Mouse (Mus musculus) forebrain, embryonic 13.5 days (tissue): ENCODE data around the gene B4galt7. TPM values are rescaled to one million over a fixed set of nuclear protein-coding genes. Genes with fewer than 3 reads are reported as not detected.
"Not testable (repeated sequence)": the region's sequence is repeated elsewhere in the genome, so short reads cannot be mapped to it uniquely, and the experiment has no call there.

Experiments used
- ATAC-seq: fragments of 200-750 bp; cut with Nextera tagmentation; 2 replicates; pipeline ENCODE4 v1.8.0; 2017
- H3K27ac ChIP-seq: fragments of 300-500 bp; sonication (generic); 2 replicates; pipeline ENCODE4 v1.5.1; 2015; ENCODE audit warnings: inconsistent platforms, mild to moderate bottlenecking, moderate library complexity
- H3K27me3 ChIP-seq: fragments of 300-500 bp; sonication (generic); 2 replicates; pipeline ENCODE4 v1.6.1; 2015; ENCODE audit warnings: mild to moderate bottlenecking, inconsistent platforms
- H3K36me3 ChIP-seq: fragments of 300-500 bp; sonication (generic); 2 replicates; pipeline ENCODE4 v1.6.1; 2015; ENCODE audit warnings: mild to moderate bottlenecking, inconsistent platforms; ENCODE audit not compliant: poor library complexity, severe bottlenecking
- H3K4me1 ChIP-seq: fragments of 300-500 bp; sonication (generic); 2 replicates; pipeline ENCODE4 v1.6.1; 2015; ENCODE audit warnings: inconsistent platforms
- H3K4me2 ChIP-seq: fragments of 300-500 bp; sonication (generic); 2 replicates; pipeline ENCODE4 v1.6.1; 2015; ENCODE audit warnings: inconsistent platforms, mild to moderate bottlenecking, moderate library complexity
- H3K4me3 ChIP-seq: fragments of 300-500 bp; sonication (generic); 2 replicates; pipeline ENCODE4 v1.5.1; 2015; ENCODE audit warnings: mild to moderate bottlenecking, inconsistent platforms
- H3K9ac ChIP-seq: fragments of 300-500 bp; sonication (generic); 2 replicates; pipeline ENCODE4 v1.6.1; 2015; ENCODE audit warnings: mild to moderate bottlenecking, inconsistent platforms
- H3K9me3 ChIP-seq: fragments of 300-500 bp; sonication (generic); replicated peaks from 2 replicates; pipeline ENCODE4 v1.6.1; 2016; ENCODE audit warnings: inconsistent platforms
- WGBS: fragments of 180-500 bp; shearing (Covaris S2); methylation state at CpG from one replicate; pipeline ENCODE4 v1.1.7; 2015; 5-methylcytosine and 5-hydroxymethylcytosine counted together
- polyA plus RNA-seq: library from polyadenylated mRNA; unstranded; fragments of >200 nt; fragmentation: Nextera tagmentation; extraction: Ambion mirVana; gene quantifications from 2 replicates; pipeline ENCODE4 v1.2.1, GENCODE M21; 2015

Gene B4galt7
- polyA plus RNA-seq, result 34.7 and 35.8 TPM in 2 replicates

DNA sequence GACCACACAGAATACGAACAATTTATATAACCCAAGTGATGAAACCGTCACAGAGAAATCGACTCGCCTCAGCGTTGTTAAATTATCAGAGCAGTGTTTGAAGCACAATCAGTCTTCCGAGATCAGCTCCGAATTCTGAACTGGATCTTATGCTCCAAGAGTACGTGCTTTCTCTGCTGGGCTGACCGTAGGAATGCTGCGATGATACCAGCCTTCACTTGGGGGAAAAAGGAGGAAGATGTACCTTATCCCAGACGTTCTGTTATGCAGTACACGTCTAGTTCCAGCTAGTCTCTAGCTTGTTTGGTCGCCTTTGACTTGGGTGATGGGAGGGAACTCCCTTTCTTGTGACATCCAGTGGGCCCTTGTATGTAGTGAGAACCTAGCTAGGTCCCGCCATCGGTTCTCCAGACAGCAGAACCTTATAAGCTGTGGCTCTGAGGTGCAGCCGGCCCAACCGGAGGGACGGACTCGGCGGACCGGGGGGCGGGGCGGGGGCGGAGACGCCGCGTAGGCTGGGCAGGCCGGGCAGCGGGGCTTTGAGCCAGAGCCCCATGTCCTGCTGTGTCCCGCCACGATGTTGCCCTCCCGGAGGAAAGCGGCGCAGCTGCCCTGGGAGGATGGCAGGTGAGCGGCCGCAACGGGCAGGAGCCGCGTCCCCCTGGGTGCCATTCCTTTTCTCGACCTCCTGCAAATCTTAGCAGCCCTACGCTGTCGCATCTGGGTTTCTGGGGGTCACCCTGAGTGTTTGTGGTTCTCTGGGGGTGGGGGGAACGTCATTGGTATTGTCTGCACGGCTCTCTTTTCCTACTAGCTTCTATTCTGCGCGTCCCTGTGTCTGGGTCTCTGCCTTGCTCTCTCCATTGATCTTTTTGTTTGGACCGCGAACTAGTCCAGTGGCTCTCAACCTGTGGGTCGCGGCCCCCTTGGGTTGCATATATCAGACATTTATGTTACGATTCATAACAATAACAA is at the start of gene B4galt7:
B4galt7 (plus strand) TSS at position 331 of the 975 bp plus-strand sequence.
- peak within 1 kb of the TSS; percentile 52; the same call in 1 of the 2 replicates for H3K27ac ChIP-seq
- H3K4me3 ChIP-seq, result peak within 1 kb of the TSS; percentile 77
- ATAC-seq, result peak; percentile 89
- peak within 1 kb of the TSS; percentile 66 for H3K4me2 ChIP-seq
- peaks cover 49% of the 10 kb centered on the region for H3K36me3 ChIP-seq
- H3K27me3 ChIP-seq, result no peaks in the 10 kb centered on the region
- WGBS, result 10% methylated on average over 48 of the region's 51 CpGs
- H3K9ac ChIP-seq, result peak within 1 kb of the TSS; percentile 90
- H3K9me3 ChIP-seq, result no peaks in the 10 kb centered on the region
- peaks cover 18% of the 10 kb centered on the region for H3K4me1 ChIP-seq

DNA sequence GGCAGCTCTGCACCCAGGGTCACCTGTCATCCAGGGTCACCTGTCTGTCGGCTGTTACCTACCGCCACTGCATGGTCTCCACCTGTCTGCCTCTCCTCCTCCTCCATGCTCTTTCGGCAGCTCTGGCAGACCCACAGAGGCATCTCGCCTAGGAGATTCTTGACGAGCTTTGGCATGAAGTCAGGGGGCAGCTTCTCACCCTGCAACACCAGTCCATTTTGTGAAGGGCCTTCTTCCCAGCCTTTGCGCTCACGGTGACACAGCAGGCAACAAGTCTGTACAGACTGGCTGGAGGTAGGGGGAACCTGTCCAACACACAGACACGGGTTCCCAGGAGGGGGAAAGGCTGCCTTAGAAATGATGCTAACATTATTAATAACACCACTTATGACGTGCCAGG is 43.8 kb upstream of the B4galt7 start:
- WGBS, result 92% methylated on average over 9 of the region's 9 CpGs
- no peak for ATAC-seq
- H3K36me3 ChIP-seq, result peaks cover 63% of the 10 kb centered on the region
- H3K4me1 ChIP-seq, result no peaks in the 10 kb centered on the region
- no peak overlapping the region for H3K4me2 ChIP-seq
- H3K27ac ChIP-seq, result no peak overlapping the region
- H3K9me3 ChIP-seq, result no peaks in the 10 kb centered on the region
- H3K27me3 ChIP-seq, result no peaks in the 10 kb centered on the region
- H3K9ac ChIP-seq, result no peak overlapping the region
- H3K4me3 ChIP-seq, result no peak overlapping the region

DNA sequence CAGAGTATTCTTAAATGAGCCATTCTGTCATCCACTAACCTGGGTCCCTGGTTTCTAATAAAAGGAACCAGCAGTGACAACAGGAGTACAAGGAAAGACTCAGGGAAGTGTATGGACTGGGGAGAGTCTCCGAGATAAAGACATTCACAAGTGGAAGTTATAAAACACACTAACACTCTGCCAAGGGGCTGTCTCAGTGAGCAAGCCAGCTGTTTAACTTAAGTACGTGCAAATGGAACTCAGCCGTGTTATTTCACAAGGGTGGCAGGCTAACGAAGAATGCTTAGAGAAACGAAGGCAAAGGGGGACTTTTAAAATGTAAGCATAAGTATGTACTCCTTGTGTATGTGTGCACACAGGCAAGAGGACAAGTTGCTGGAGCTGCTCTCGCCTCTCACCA is 42.2 kb upstream of the B4galt7 start:
- Histone ChIP-seq H3K36me3 (peaks cover 50% of the 10 kb centered on the region), H3K4me2 (no peak overlapping the region), H3K9ac (no peak overlapping the region), H3K9me3 (no peaks in the 10 kb centered on the region), H3K4me3 (no peak overlapping the region), H3K27ac (no peak overlapping the region), H3K27me3 (no peaks in the 10 kb centered on the region), H3K4me1 (no peaks in the 10 kb centered on the region)
- no peak for ATAC-seq
- 82% methylated on average over 6 of the region's 6 CpGs for WGBS

DNA sequence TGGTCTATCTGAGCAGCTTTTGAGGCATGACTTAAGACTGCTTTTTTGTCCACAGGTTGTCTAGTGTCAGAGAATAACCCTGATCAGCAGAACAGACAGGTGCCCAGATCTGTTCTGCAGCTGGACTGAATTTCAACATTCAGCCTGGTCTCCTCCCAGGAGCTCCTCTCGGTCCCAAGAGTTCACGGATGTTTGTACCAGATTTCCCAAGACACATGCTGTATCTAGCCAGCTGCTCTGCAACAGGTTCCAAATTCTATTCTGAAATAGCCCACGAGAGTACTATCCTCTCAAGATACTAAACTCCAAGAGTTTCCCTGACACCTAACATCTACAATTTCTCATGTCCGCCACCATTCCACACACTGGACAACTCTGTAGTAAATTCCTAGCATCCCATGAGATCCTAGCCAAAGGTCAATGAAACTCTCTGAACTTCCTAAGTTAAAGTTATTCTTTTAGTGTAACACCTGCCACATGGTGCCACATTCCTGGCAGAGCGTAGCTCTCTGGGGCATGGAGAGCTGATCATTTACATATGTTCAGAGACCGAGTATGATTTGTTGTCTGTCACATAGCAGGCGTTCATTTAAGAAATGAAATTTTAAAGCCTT is 36.3 kb upstream of the B4galt7 start:
- no peaks in the 10 kb centered on the region for H3K9me3 ChIP-seq
- H3K4me1 ChIP-seq, result peaks cover 13% of the 10 kb centered on the region
- H3K4me2 ChIP-seq, result no peak overlapping the region
- H3K27me3 ChIP-seq, result no peaks in the 10 kb centered on the region
- ATAC-seq, result no peak
- no peak overlapping the region for H3K9ac ChIP-seq
- H3K27ac ChIP-seq, result no peak overlapping the region
- H3K4me3 ChIP-seq, result no peak overlapping the region
- peaks cover 48% of the 10 kb centered on the region for H3K36me3 ChIP-seq
- WGBS, result 96% methylated on average over 7 of the region's 7 CpGs

DNA sequence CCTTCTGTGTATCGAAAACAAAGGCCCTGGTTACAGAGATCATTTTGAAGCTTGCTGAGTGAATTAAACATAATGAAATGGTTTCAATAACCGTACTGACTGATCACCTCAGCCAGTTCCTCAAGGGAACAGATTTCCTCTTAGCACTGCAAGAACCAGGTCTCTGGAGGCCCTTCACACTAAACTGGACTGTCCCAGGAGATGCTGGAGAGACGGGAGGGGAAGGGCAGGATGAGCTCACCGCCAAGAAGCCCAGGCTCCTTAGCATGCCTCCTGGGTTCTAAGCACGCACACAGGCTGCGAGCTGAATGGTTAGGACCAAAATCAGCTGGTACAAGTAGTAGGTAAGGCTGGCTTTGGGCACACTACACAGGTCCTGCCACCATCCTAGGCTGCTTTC is 32.7 kb upstream of the B4galt7 start:
- no peaks in the 10 kb centered on the region for H3K27me3 ChIP-seq
- H3K36me3 ChIP-seq, result peaks cover 47% of the 10 kb centered on the region
- H3K4me2 ChIP-seq, result no peak overlapping the region
- no peaks in the 10 kb centered on the region for H3K9me3 ChIP-seq
- no peak for ATAC-seq
- H3K4me3 ChIP-seq, result 0 out of 2 replicates have a peak overlapping the region, but pooled peaks have one; percentile 3
- H3K27ac ChIP-seq, result no peak overlapping the region
- H3K9ac ChIP-seq, result no peak overlapping the region; the same call in 1 of the 2 replicates
- peaks cover 35% of the 10 kb centered on the region for H3K4me1 ChIP-seq
- WGBS, result 85% methylated on average over 6 of the region's 6 CpGs

DNA sequence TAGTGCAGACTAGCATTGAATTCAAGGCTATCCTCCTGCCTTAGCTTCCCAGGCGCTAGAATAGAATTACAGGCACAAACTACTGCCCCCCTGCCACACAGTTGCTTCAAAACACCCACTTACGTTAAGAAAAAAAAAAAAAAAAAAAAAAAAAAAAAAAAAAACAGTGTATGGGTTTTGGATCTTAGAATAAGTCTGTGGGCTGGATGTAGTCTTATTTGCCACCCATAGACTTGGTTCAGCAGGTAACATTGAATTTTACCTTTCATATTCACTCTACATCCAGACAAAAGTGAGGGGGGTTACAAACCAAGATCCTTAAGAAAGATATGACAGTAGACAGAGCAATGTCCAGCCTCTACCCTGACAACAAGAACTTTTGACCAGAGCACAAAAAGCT is 31.7 kb upstream of the B4galt7 start:
- no peak overlapping the region for H3K4me2 ChIP-seq
- no peaks in the 10 kb centered on the region for H3K9me3 ChIP-seq
- no peaks in the 10 kb centered on the region for H3K27me3 ChIP-seq
- peaks cover 46% of the 10 kb centered on the region for H3K36me3 ChIP-seq
- no peak overlapping the region for H3K27ac ChIP-seq
- H3K4me3 ChIP-seq, result no peak overlapping the region
- H3K4me1 ChIP-seq, result peaks cover 39% of the 10 kb centered on the region
- no peak for ATAC-seq
- no peak overlapping the region for H3K9ac ChIP-seq
- WGBS, result 95% methylated on average over 2 of the region's 2 CpGs

DNA sequence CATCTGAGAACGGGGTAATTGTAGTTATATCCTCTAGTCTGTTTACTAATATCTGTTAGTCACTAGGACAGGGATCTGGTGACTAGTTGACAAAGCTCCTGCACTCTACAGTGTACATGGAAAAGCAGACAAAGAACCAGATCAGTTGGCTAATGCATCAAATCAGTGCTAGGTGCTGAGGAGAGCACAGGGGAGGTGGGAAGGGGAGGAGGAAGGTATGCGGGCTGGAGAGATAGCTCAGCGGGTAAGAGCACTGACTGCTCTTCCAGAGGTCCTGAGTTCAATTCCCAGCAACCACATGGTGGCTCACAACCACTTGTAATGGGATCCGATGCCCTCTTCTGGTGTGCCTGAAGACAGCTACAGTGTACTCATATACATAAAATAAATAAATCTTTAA is 31.2 kb upstream of the B4galt7 start:
- H3K27me3 ChIP-seq, H3K4me2 ChIP-seq, H3K27ac ChIP-seq, ATAC-seq, H3K4me3 ChIP-seq, H3K9ac ChIP-seq, H3K9me3 ChIP-seq: not testable (repeated sequence)
- 93% methylated on average over 4 of the region's 4 CpGs for WGBS
- Histone ChIP-seq H3K4me1 (peaks cover 39% of the 10 kb centered on the region), H3K36me3 (peaks cover 41% of the 10 kb centered on the region)

DNA sequence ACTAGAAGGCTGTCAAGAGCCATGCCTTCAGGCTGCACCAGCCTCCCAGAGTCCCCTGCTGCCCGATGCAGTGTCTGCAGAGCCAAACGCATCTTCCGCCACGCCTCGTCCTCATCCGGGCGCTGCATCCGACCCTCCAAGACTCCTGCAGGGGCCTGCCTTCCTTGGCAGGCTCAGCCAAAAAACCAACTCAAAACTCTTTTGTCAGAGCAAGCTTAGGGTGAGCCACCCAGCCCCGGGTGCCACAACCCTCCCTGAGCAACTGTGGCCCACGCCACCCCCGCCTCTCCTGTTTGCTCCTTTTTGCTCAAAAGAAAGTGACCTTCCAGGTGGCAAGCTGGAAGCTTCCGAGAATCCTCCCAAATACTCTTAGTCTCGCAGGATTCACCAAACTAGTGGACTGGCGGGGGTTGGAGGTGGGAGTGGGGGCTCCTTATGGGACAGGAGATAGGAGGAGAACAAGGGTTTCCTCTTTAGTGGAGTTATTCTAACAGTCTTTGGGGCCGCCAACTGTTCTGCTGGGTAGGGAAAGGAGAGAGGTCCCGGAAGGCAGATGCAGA is 29.9 kb upstream of the B4galt7 start:
- Histone ChIP-seq H3K9me3 (no peaks in the 10 kb centered on the region), H3K4me2 (peak overlapping the region; percentile 98), H3K27ac (peak overlapping the region; percentile 91), H3K4me3 (peak overlapping the region; percentile 96), H3K9ac (peak overlapping the region; percentile 99), H3K27me3 (no peaks in the 10 kb centered on the region), H3K4me1 (peaks cover 39% of the 10 kb centered on the region), H3K36me3 (peaks cover 31% of the 10 kb centered on the region)
- no peak for ATAC-seq
- WGBS, result 2% methylated on average over 16 of the region's 16 CpGs

DNA sequence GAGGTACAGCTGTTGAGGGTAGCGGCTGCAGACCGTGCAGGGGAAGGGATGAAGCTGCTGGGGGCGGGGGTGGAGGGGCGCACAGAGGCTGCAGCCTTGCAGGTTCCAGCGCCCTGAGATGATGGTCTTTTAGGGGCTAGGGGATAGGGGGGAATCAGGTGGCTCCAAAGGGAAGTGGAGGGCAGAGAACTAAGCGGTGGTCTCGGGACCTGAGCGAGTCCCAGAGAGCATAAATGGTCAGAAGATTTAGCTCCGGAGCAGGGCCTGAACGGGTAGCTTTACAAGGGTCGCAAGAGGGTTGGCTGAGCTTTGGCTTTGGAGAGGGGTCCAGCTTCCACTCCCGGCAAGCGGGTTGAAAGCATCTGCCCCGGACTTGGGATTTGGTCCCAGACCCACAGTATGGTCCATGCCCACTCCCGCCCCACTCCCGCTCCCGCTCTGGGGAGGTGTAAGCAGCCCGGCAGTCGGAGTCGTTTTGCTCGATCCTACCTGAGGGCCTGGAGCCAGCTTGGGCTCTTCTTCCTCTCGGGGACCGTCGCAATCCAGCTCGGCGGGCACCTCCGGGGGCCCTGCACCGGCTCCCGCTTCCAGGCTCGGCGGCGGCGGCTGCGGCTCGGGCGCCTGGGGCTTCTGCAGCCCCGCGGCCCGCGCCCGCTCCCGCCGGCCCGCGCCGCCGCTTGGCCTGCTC is 29.3 kb upstream of the B4galt7 start:
- H3K27ac ChIP-seq, result peak overlapping the region; percentile 91
- peaks cover 39% of the 10 kb centered on the region for H3K4me1 ChIP-seq
- H3K9me3 ChIP-seq, result no peaks in the 10 kb centered on the region
- H3K4me2 ChIP-seq, result peak overlapping the region; percentile 98
- H3K27me3 ChIP-seq, result no peaks in the 10 kb centered on the region
- H3K36me3 ChIP-seq, result peaks cover 27% of the 10 kb centered on the region
- ATAC-seq, result peak; percentile 74
- WGBS, result 0% methylated on average over 40 of the region's 47 CpGs
- peak overlapping the region; percentile 99 for H3K9ac ChIP-seq
- peak overlapping the region; percentile 96 for H3K4me3 ChIP-seq

DNA sequence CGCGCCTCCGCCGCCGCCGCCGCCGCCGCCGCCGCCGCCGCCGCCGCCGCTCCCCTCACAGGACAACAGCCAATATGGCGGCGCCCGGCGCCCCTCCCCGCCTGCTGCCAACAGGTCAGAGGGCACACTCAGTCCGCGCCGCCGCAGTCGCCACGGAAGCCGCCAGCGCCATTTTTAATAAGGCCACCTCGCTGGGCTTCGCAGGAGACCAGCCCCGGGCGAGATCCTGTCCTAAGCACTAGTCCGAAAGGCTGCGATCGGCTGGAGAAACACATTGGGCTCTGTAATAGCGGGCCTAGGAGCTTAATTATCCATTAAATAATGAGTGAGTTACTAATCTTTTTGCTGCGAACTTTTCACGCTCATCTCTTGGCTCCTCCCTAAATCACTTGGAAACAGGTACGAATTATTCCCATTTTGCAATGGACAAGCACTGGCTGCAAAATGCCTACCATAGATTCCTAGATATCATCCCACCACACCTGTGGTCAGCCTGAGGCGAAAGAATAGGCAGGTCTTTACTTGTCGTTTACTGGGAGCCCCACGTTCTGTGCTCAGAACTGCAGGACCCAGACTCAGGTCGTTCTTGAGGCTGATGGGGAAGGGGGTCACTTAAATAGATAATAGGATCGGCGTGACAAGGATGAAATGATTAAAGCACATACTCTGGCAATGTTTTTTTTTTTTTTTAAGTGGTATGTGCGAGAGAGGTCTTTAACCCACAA is 28.5 kb upstream of the B4galt7 start, which contains the start of gene Fam193b:
Fam193b (minus strand) TSS at position 94 of the 725 bp plus-strand sequence.
- peak within 1 kb of the TSS; percentile 98 for H3K4me2 ChIP-seq
- peak within 1 kb of the TSS; percentile 91 for H3K27ac ChIP-seq
- no peaks in the 10 kb centered on the region for H3K27me3 ChIP-seq
- ATAC-seq, result peak; percentile 93
- peaks cover 39% of the 10 kb centered on the region for H3K4me1 ChIP-seq
- H3K9ac ChIP-seq, result peak within 1 kb of the TSS; percentile 99
- WGBS, result 3% methylated on average over 30 of the region's 47 CpGs
- peaks cover 21% of the 10 kb centered on the region for H3K36me3 ChIP-seq
- peak within 1 kb of the TSS; percentile 96 for H3K4me3 ChIP-seq
- H3K9me3 ChIP-seq, result no peaks in the 10 kb centered on the region

DNA sequence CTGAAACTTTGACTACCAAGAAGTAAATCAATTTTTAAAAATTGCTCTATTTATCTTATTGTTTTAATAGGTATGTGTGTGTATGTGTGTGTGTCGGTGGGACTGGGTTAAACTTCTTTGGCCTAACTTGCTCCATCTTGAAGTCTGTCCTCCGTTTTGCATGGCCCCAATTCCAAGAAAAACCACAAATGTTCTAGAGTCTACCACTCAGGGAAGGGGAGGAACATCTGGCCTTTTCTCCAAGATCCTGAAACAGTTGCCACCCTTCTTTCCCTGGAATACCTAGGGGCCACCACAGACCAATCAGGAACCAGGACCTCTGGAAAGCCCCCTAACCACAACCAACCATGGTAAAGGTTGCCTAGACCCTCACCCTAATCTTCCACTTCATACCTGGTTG is 27.7 kb upstream of the B4galt7 start:
- H3K9me3 ChIP-seq, result no peaks in the 10 kb centered on the region
- no peaks in the 10 kb centered on the region for H3K27me3 ChIP-seq
- no peak overlapping the region for H3K9ac ChIP-seq
- ATAC-seq, result no peak
- H3K4me2 ChIP-seq, result peak overlapping the region; percentile 30
- no peak overlapping the region for H3K27ac ChIP-seq
- peaks cover 14% of the 10 kb centered on the region for H3K36me3 ChIP-seq
- H3K4me3 ChIP-seq, result peak overlapping the region; percentile 96; the same call in 1 of the 2 replicates
- 88% methylated on average over 2 of the region's 2 CpGs for WGBS
- H3K4me1 ChIP-seq, result peaks cover 35% of the 10 kb centered on the region
